Mouse (Mus musculus) liver, adult (tissue): ENCODE measurements around the gene Got1.
A peak's percentile ranks its signal among the peaks of the same experiment; 100 is the strongest.

ENCODE experiments used
- GATA4 ChIP-seq: IDR thresholded peaks from 2 replicates; pipeline ENCODE4 v1.6.1; 2014; ENCODE audit warnings: mild to moderate bottlenecking, low read length; ENCODE audit not compliant: insufficient replicate concordance

Gene Got1

DNA sequence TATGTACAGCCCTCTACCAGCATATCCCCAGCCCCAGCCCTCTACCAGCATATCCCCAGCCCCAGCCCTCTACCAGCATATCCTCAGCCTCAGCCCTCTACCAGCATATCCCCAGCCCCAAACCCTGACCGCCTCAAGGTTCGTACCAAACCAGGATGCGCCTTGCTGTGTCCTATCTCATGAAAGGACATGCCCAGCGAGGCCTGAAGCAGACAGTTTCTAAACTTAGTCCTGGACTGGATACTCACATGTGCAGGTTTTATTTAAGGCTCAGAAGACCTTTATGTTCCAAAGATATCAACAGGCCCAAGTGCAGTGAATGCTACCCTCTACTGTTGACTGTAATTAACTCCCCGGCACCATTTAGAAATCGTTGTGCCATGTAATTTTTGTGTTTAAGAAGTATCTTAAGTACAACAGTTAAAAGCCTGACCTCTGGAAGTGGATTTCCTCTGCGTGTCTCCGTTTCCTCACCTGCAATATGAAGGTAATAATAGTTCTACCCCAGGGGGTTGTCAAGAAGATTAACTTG lies 3.7 kb upstream of the Got1 start:
- no peak for TF ChIP-seq GATA4

DNA sequence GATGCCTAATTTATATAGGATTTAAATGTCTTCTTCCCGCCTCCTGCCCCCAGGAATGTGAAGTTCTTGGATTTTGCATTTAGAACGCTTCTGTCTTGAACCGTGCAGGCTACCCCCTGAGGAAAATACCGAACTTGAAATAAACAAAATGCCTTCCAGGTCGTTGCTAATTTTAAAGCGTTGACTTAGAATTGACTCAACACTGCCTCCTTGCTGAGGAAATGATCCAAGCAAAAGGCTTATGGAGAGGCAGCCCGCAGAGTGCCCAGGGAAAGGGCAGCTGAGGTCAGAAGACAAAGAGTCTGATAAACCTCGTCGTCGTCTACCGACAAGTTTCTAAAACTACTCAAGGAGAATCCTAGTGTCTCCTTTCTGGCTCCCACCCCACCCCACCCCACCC lies 2.7 kb upstream of the Got1 start:
- no peak for TF ChIP-seq GATA4

DNA sequence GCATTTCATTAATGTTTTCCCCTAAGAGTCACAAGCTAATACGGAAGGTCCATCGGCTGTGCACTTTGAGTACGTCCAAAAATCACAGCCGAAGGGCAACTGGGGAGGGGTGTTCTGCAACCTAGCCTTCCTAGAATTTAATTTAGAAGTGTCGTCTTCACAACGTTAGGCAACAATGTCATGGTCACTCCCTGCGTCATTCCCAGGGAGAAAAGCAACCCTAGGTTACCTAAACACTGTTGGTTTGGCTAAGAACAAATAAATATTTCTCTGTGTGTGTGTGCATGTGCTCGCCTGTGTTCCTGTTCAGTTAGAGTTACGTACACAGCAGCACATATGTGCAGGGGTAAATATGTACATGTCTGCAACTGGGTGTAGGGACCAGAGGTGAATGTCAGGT lies 1.6 kb upstream of the Got1 start:
- TF ChIP-seq GATA4, result no peak

DNA sequence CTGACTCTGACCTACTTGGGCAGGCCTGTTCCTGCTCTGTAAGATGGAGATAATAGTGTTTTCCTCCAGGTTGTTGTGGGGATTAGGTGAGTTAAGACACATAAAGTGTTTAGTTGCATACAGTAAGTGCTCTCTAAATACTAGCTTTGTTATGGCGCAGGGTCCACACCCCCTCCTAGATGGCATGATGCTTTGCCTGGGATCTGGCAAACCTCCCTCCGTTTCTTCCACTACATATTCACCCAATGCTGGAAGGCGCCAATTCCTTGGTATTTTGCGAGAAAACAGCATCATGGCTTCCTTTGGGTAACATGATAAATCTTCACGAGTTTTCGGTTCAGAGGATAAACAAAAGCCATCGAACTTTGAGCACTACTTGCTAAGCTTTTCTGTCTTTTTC lies 1.2 kb upstream of the Got1 start:
- no peak for TF ChIP-seq GATA4

DNA sequence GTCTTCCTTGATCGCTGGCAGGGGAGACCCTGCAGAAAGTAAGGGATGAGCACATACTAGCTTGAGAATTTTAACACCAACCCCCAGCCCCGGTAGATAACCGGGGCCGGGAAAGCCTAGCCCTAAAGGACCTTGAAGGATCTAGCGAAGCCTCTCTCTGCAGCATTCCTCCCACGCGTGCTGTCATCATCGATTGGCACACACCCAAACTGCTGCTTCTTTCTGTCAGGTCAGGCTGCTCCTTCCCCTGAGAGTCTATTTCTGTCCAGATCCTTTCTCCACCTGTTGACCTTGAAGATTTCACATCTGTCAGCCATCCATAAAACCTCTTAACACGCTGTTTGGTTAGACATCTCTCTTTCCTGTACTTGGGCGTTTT lies 688 bp upstream of the Got1 start:
- no peak for TF ChIP-seq GATA4

DNA sequence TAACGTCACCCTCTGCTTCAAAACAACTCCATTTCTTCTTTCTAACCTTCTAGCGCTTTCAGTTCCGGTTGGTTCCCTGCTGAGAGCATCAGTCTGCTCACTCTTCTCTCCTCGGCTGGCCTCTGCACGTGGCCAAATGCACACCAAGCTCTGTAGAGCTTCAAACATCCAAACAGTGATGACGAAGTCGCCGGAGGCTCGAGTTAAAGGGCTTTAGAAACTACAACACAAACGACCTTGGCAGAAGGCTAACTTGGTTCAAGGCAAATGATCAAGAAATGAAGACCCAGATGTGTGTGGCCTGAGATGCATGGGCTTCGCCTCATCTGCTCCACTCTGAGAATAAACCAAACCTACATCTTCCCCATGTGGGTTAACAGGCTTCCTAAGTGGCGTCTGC lies 854 bp downstream of the Got1 start:
- TF ChIP-seq GATA4, result no peak

DNA sequence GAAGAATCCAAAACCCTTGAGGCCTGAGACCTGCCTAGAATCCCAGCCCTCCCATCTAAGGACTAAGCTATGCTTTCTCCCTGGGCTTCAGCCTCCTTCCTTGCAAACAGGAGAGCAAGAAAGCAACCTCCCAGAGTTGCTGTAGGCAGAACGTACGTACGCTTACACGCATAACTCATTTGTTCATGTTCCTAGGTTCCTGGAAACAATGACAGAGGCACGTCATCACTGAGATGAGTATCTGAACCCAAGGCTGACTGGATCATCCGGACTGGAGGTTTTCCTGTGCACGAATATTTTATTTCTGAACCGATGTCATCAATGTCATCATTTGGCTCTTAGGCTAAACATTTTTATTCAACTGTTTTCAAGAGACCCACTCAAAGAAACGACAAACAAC lies 2.4 kb downstream of the Got1 start:
- TF ChIP-seq GATA4, result no peak

DNA sequence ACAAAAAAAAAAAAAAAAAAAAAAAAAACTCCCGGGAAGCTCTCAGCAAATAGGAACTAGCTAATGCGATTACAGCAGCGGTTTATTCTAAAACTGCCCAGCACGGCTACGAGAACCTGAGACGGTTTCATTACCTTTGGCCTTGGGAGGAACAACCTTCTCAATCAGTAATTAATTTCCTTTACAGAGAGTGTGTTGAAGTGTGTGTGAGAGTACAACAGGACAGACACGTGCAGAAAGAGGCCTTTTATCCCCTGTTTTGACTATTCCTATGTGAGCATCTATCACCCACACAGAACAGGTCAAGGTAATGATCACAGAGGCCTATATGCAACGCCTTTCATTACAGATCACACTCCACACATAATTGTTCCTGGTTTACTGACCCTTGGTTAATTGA lies 3.0 kb downstream of the Got1 start:
- TF ChIP-seq GATA4, result no peak

DNA sequence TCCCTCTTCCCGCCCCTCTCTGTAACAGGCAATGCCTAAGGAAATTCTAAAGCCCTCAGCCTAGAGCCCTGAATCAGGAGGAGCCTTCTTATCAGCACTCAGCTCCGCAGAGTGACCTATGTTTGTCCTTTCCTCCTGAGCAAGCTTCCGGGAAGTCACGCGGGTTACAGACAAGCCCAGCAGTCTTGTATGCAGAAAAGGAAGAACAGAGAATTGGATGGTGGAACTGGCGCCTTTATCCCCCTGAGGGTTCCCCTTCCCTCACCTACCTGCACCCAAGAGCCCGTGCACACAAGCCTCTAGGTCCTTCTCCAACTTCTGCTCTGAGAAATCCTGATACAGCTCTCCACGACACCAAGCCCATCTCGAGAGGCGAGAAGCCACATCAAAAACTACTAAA lies 4.0 kb downstream of the Got1 start:
- peak; percentile 85 for TF ChIP-seq GATA4

DNA sequence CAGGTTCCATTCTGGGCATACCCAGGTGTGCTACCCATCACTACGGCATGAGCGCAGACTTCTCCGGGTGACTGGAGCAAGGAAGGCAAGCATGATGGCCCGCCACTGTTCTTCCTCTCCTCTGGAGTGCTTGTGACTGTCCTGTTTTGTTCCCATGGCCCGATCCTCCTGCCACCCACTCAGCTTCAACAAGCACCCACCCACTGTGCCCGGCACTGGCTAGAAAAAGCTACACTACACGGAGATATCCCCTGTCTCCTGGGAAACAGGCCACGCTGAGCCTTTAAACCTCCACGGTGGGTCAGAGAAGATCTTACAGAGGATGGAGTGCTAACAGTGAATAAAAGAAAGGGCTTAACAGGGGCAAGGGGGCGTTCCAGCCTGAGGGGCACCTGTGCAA lies 5.2 kb downstream of the Got1 start:
- TF ChIP-seq GATA4, result no peak

DNA sequence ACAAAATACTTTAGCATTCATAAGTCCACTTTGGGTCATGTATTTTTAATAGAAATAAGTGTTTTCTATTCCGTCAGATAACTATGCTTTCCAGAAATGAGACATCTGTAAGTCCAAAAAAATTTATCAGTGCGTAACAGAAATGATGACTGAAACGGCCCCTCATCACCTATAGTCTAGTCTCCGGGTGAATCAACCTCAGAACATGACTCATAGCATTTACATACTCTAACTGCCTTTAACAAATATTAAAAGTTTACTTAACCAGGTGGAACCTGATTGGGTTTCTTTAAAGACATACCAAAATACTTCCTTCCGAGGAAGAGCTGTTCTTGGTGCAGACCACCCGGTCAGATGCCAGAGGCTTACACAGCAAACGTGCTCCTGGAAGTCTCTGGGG lies 6.1 kb downstream of the Got1 start:
- no peak for TF ChIP-seq GATA4

DNA sequence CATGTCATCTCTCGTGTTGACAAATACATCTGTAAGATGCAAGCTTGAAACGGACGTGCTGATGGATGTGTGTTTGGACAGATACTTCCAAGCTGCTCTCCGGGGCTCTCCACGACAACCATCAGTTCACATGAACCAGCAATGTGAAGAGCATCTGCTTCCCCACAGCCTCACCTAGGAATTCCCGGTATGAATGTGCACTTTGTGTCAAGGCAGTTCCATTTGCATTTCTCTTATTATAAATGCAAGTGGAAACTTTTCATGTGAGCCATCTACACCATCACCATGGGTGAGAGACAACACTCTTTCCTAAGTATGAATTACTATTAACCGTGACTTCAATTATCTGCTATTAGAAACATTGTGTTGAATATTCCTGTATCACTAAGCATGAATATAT lies 6.6 kb downstream of the Got1 start:
- TF ChIP-seq GATA4, result no peak

DNA sequence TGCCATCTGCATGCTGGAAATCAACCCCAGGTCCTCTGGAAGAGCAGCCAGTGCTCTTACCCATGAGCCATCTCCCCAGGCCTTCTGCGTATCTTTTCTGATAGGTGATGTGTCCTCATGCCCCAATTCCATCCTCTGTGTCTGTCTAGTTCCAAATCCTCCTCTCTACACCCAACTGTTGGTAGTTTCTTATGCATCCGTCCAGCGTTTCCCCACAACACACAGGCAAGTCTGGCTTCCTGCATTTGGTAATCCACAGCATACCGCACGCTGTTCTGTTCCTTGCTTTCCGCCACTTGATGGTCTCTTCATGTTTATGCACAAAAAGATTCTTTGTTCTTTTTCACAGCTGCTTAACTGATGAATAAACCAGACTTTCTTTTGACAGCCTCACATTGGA lies 7.1 kb downstream of the Got1 start:
- TF ChIP-seq GATA4, result no peak

DNA sequence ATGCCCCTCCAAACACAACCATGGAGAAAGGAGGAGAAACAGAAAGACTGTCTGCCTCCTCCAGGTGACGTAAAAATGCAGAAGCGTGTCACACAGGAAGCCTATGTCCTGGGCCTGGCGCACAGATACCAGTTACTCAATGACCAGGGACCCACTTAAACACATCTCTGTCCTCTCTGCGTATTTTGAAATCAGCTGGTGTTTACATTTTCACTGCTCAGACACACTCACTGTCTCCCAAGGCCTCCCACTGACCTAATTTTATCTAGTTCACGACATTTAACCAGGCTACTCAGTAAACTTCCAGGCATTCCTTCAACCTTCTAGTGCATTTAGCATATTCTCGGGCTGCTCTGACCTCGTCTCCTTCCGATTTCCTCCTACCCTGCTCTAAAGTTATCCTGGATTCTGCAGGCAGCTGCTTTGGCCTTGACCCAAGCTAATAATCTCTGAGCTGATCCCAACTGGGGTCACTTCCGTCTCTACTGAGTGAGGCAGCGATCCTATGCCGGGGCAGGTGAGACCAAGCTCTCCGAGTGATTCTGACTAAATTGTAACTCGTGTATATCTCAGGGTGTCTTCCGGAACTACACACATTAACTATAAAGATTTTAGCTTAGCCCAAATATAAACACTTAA lies 7.9 kb downstream of the Got1 start:
- TF ChIP-seq GATA4, result peak; percentile 23; the same call in 1 of the 2 replicates

DNA sequence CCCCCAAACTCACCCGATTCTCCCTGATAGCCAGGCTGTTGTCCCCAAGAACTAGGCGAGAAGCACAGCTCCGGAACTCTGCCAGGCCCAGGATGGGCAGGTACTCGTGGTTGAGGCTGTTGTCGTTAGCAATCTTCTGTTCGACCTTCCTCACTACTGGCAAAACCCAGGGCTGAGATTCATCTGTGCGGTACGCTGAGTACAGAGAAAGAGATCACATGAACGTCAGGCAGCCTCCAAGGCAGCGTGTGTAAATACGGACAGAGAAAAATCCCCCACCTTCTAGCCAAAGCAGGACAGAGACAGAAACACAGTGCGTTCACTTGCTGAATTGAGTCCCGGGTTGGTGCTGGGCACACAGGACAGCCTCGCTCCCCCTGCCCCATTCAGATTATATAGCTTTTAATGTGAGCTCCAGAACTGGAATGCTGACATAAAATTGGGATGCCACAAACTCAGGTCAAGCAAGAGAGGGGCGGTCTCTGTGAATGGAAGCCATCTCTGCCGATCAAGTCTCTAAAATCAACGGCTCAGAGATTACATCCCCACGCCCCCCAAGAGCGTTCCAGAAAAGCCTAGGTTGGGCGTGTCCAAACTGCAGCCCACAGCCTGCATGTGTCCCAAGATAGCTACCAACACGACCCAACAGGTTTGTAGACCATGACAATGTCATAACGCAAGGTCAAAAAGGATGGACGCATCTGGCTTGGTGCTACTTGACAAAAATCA lies 8.6 kb downstream of the Got1 start:
- no peak for TF ChIP-seq GATA4

DNA sequence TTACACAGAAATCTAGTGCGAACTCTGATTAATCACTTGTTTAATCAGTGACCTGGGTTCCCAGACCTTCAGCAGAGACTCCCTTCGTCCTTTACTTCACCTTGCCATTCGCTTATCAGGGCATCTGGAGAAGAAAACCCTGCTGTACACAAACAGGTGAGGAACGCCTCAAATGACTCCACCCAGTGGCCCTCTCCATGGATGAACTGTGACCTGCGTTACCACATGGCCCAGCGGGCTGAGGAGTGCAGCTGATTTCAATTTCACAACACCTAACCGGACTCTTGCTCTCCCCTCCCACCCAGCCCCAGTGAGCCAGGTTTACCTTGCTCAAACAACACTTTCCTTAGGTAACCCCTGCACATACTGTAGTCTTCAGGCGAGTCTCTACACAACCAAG lies 10.5 kb downstream of the Got1 start:
- TF ChIP-seq GATA4, result peak; percentile 56; the same call in 1 of the 2 replicates
